In the genomic region with DNA sequence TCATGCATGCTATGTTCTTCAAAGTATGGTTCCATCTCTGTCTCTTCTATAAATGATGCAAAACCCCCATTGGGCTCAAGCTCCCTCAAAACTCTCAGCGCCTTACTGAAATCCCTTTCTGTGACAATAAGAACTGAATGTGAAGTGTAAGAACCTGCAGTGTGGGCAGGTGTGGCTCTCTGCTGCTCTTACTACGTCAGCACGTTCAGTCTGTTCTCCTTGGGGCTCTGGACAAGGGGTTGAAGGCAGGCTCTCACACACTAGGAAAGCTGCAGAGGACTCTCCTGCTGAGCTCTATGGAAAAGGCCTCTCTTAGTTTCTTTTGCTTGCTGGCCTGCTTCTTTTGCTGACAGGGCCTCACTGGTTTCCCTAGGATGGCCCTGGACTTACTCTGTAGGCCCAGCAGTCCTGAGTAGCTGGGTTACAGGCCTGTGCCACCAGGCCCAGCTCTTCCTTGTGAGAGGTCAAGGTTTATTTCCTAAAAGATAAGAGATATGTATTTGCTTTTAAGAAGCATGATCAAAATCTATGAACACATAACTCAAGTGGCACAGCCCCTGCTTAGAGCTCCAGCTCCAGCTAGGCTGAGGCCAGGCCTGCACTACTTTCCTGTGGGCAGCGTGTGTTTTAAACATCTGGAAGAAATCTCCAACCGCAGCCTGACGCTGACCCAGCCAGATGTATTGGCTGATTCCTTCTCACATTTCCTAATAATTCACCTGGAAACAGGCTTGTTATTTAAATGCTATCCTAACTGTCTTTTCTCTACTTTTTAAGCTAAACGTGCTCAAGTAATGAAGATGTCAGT, we compare ENCODE assay signal across 23 mouse cellular contexts. TPM values are rescaled to one million over a fixed set of nuclear protein-coding genes. Genes with fewer than 3 reads are reported as not detected.
DNase-seq lines count a peak whose midpoint lies in the region; ATAC-seq and TF ChIP-seq lines count a peak whose summit lies in the region.
"Had no signal": no experiment of that assay in that cellular context is flagged by ENCODE, and none has a peak within 500 bp of the region (broad histone marks: within the 10 kb centered on the region; RNA-seq: fewer than 3 reads in every experiment).

No protein-coding gene starts in this region.

- no peaks in the 10 kb centered on the region for H3K27me3 ChIP-seq in embryonic facial prominence, embryonic 13.5 days
- no peaks in the 10 kb centered on the region for H3K27me3 ChIP-seq in intestine, embryonic 16.5 days (replicated peaks; ENCODE audit: control insufficient read depth, insufficient read depth, low read length)
- H3K27me3 ChIP-seq in limb, embryonic 14.5 days (ENCODE audit: control insufficient read depth, insufficient read depth, low read length) = no peaks in the 10 kb centered on the region
- H3K27me3 ChIP-seq in forebrain, embryonic 15.5 days = no peaks in the 10 kb centered on the region
- H3K27me3 ChIP-seq: forebrain, embryonic 12.5 days; heart, embryonic 15.5 days; kidney, embryonic 15.5 days; liver, embryonic 12.5 days had no signal

- DNase-seq in frontal cortex, postnatal 25 days (ENCODE audit: low spot score in 2 of 2) = no peak
- DNase-seq in limb, embryonic 14.5 days (ENCODE audit: low spot score) = peak; percentile 19
- DNase-seq in left cerebral cortex, postnatal 4 days = no peak
- no peak for DNase-seq in urinary bladder, postnatal 10 days (ENCODE audit: low spot score)
- DNase-seq: adrenal gland, postnatal 14 days; cerebellum, adult 9-10 months; gastrocnemius, postnatal 36 days; heart, postnatal 4 days; kidney, postnatal 36 days; lung, adult 18-20 months; lung, postnatal 10 days; midbrain, embryonic 14.5 days; right cerebral cortex, postnatal 14 days; spleen, adult 18-20 months had no signal

- intact Hi-C loops in left cerebral cortex, postnatal 4 days (cut with DNase I) = no loop called here

- no peaks in the 10 kb centered on the region for H3K9me3 ChIP-seq in embryonic facial prominence, embryonic 13.5 days
- no peaks in the 10 kb centered on the region for H3K9me3 ChIP-seq in intestine, embryonic 16.5 days (ENCODE audit: control insufficient read depth, low read length)
- H3K9me3 ChIP-seq in limb, embryonic 14.5 days (ENCODE audit: control insufficient read depth, low read length) = no peaks in the 10 kb centered on the region
- H3K9me3 ChIP-seq in forebrain, embryonic 15.5 days = no peaks in the 10 kb centered on the region
- H3K9me3 ChIP-seq: forebrain, embryonic 12.5 days; heart, embryonic 15.5 days; kidney, embryonic 15.5 days; liver, embryonic 12.5 days had no signal

- no peak overlapping the region for H3K4me2 ChIP-seq in embryonic facial prominence, embryonic 13.5 days
- H3K4me2 ChIP-seq in intestine, embryonic 16.5 days (ENCODE audit: low read depth, low read length) = no peak overlapping the region
- H3K4me2 ChIP-seq in limb, embryonic 14.5 days (replicated peaks; ENCODE audit: low read depth, low read length, severe bottlenecking) = no peak overlapping the region
- H3K4me2 ChIP-seq in forebrain, embryonic 15.5 days (replicated peaks) = no peak overlapping the region
- H3K4me2 ChIP-seq: forebrain, embryonic 12.5 days; heart, embryonic 15.5 days; hindbrain, embryonic 14.5 days; kidney, embryonic 15.5 days; liver, embryonic 12.5 days had no signal

- no peak overlapping the region for H3K4me3 ChIP-seq in embryonic facial prominence, embryonic 13.5 days
- no peak overlapping the region for H3K4me3 ChIP-seq in intestine, embryonic 16.5 days (ENCODE audit: low read length)
- no peak overlapping the region for H3K4me3 ChIP-seq in limb, embryonic 14.5 days (replicated peaks; ENCODE audit: low read length)
- H3K4me3 ChIP-seq in forebrain, embryonic 15.5 days = no peak overlapping the region
- H3K4me3 ChIP-seq: forebrain, embryonic 12.5 days; heart, embryonic 15.5 days; kidney, embryonic 15.5 days; liver, embryonic 12.5 days had no signal

- peak overlapping the region; percentile 27; the same call in 1 of the 2 replicates for H3K9ac ChIP-seq in embryonic facial prominence, embryonic 13.5 days
- H3K9ac ChIP-seq in intestine, embryonic 16.5 days (ENCODE audit: low read depth, low read length) = no peak overlapping the region
- H3K9ac ChIP-seq in limb, embryonic 14.5 days (ENCODE audit: low read depth, low read length, severe bottlenecking) = no peak overlapping the region
- H3K9ac ChIP-seq in forebrain, embryonic 15.5 days (replicated peaks) = no peak overlapping the region
- H3K9ac ChIP-seq: forebrain, embryonic 12.5 days; heart, embryonic 15.5 days; hindbrain, embryonic 14.5 days; kidney, embryonic 15.5 days; liver, embryonic 12.5 days had no signal

- H3K4me1 ChIP-seq in embryonic facial prominence, embryonic 13.5 days = peaks cover 9% of the 10 kb centered on the region
- H3K4me1 ChIP-seq in intestine, embryonic 16.5 days (ENCODE audit: control insufficient read depth, insufficient read depth, low read length) = no peaks in the 10 kb centered on the region
- 0 out of 2 replicates have a peak, but pooled peaks cover 3% of the 10 kb centered on the region for H3K4me1 ChIP-seq in limb, embryonic 14.5 days (ENCODE audit: control insufficient read depth, insufficient read depth, low read length)
- H3K4me1 ChIP-seq in forebrain, embryonic 15.5 days = no peaks in the 10 kb centered on the region
- H3K4me1 ChIP-seq: forebrain, embryonic 12.5 days; kidney, embryonic 15.5 days had no signal

- WGBS in embryonic facial prominence, embryonic 13.5 days = 53% methylated on average over 7 of the region's 7 CpGs
- WGBS in intestine, embryonic 16.5 days = 74% methylated on average over 7 of the region's 7 CpGs
- 40% methylated on average over 7 of the region's 7 CpGs for WGBS in limb, embryonic 14.5 days
- WGBS in forebrain, embryonic 15.5 days = 94% methylated on average over 7 of the region's 7 CpGs

- ATAC-seq in frontal cortex, adult (ENCODE audit: low TSS enrichment) = peak; percentile 73; the same call in 1 of the 2 replicates
- ATAC-seq in embryonic facial prominence, embryonic 13.5 days (ENCODE audit: insufficient number of reproducible peaks, insufficient read depth, low FRiP score, low TSS enrichment, low read depth) = no peak
- ATAC-seq in intestine, embryonic 16.5 days = peak; percentile 56
- ATAC-seq in limb, embryonic 14.5 days (ENCODE audit: low FRiP score, low read depth) = 0 out of 2 replicates have a peak, but pooled peaks have one; percentile 67
- ATAC-seq in forebrain, embryonic 15.5 days (replicated peaks) = no peak
- ATAC-seq: liver, embryonic 12.5 days had no signal

- TF ChIP-seq POLR2A in limb, embryonic 14.5 days (IDR thresholded peaks at IDR 0.05; ENCODE audit: borderline replicate concordance, extremely low read depth, insufficient read depth, insufficient read length) = no peak

- peak overlapping the region; percentile 44 for H3K27ac ChIP-seq in embryonic facial prominence, embryonic 13.5 days
- H3K27ac ChIP-seq in intestine, embryonic 16.5 days (ENCODE audit: low read length) = no peak overlapping the region
- no peak overlapping the region for H3K27ac ChIP-seq in limb, embryonic 14.5 days (replicated peaks; ENCODE audit: low read depth, low read length)
- no peak overlapping the region for H3K27ac ChIP-seq in forebrain, embryonic 15.5 days (replicated peaks)
- H3K27ac ChIP-seq: forebrain, embryonic 12.5 days; heart, embryonic 15.5 days; hindbrain, embryonic 14.5 days; kidney, embryonic 15.5 days; liver, embryonic 12.5 days had no signal

- peaks cover 19% of the 10 kb centered on the region for H3K36me3 ChIP-seq in embryonic facial prominence, embryonic 13.5 days
- no peaks in the 10 kb centered on the region for H3K36me3 ChIP-seq in intestine, embryonic 16.5 days (ENCODE audit: control insufficient read depth, insufficient read depth, low read length)
- peaks cover 26% of the 10 kb centered on the region for H3K36me3 ChIP-seq in limb, embryonic 14.5 days (ENCODE audit: control insufficient read depth, insufficient read depth, low read length)
- peaks cover 3% of the 10 kb centered on the region; the same call in 1 of the 2 replicates for H3K36me3 ChIP-seq in forebrain, embryonic 15.5 days

RNA-seq across cellular contexts. Expression of gene Zmynd11, which starts 56.5 kb away (rescaled TPM):
- 119 and 140 TPM in 2 replicates for polyA plus RNA-seq in embryonic facial prominence, embryonic 13.5 days (2015; fragmentation: Nextera tagmentation; extraction: Ambion mirVana)
- polyA plus RNA-seq in intestine, embryonic 16.5 days (2015; fragmentation: Nextera tagmentation; extraction: Ambion mirVana) = 69.9 and 72.2 TPM in 2 replicates
- polyA plus RNA-seq in limb, embryonic 14.5 days (2012; rRNA removed) = 173 and 178 TPM in 2 replicates
- 138 and 143 TPM in 2 replicates for polyA plus RNA-seq in limb, embryonic 14.5 days (2014; fragmentation: Nextera tagmentation; extraction: Ambion mirVana)
- total RNA-seq in left cerebral cortex, postnatal 4 days (2021) = 100 to 1,000 TPM; 309 to 322 TPM
- polyA plus RNA-seq in forebrain, embryonic 15.5 days (2015; fragmentation: Nextera tagmentation; extraction: Ambion mirVana) = 179 and 187 TPM in 2 replicates

Comparison
In these comparisons a context has a peak if more than half of its experiments do, and no peak if none do; other contexts are left out.
1. ATAC-seq: peak in frontal cortex, adult (single experiment), intestine, embryonic 16.5 days (single experiment) and limb, embryonic 14.5 days (single experiment); none in embryonic facial prominence, embryonic 13.5 days (single experiment) and forebrain, embryonic 15.5 days (single experiment).